Mouse (Mus musculus) olfactory bulb, adult 2 months (tissue): ENCODE data around the gene Ciz1.

ENCODE experiments used
- CTCF ChIP-seq: fragments of 200-500 bp; IDR thresholded peaks from 2 replicates; pipeline ENCODE4 v1.5.1; 2012; ENCODE audit warnings: low read depth, mild to moderate bottlenecking, low read length, moderate library complexity; ENCODE audit not compliant: insufficient read depth
- POLR2A ChIP-seq: fragments of 200-500 bp; IDR thresholded peaks from 2 replicates; pipeline ENCODE4 v1.6.1; 2012; ENCODE audit warnings: mild to moderate bottlenecking, low read depth, low read length, moderate library complexity; ENCODE audit not compliant: insufficient read depth

- TF ChIP-seq CTCF (no peak), POLR2A (no peak; the same call in none of the 2 replicates)
These were observed 43.4 kb downstream of the Ciz1 start, which contains the start of gene Ptges2 for GRCm38 (mm10) chr2:32395484-32395945.
